In the genomic region with DNA sequence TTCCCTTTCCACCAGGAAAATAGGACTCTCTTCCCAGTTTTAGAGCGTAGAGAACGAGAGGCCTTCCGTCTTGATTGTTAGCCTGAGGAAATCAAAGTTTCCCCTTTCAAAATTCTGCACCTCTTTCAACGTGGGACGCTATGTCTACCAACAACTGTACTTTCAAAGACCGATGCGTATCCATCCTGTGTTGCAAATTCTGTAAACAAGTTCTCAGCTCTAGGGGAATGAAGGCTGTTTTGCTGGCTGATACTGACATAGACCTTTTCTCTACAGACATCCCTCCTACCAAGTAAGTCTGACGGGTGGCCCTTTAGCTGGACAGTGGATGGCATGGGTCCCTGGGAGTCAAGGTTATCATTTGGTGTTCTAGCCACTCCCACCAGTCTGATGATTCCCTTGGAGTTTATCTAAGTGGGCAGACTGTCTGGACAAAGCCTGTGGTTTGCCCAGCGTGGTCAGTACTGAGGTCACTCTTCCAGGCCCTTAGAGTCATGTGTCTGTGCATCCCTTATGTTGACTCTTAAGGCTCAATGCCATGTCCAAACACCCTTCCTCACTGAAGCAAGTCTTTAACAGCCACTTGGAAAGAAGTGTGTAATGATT, we compare ENCODE assay signal across 7 mouse cellular contexts. TPM values are rescaled to one million over a fixed set of nuclear protein-coding genes. Genes with fewer than 3 reads are reported as not detected.
A peak's percentile ranks its signal among the peaks of the same experiment; 100 is the strongest.
DNase-seq lines count a peak whose midpoint lies in the region; ATAC-seq and TF ChIP-seq lines count a peak whose summit lies in the region.

No protein-coding gene starts in this region.

- no peak for ATAC-seq in embryonic facial prominence, embryonic 12.5 days (ENCODE audit: insufficient number of reproducible peaks, insufficient read depth, low FRiP score, low TSS enrichment)
- ATAC-seq in neural tube, embryonic 12.5 days (ENCODE audit: low FRiP score, low read depth): no peak
- ATAC-seq in monocyte, adult 5-6 weeks (replicated peaks; ENCODE audit: insufficient number of reproducible peaks, low FRiP score, low TSS enrichment, poor library complexity, severe bottlenecking): no peak

- H3K4me1 ChIP-seq in testis, adult 2 months (ENCODE audit: control insufficient read depth, insufficient read depth, low read length): peaks cover 7% of the 10 kb centered on the region
- H3K4me1 ChIP-seq in embryonic facial prominence, embryonic 12.5 days: peaks cover 41% of the 10 kb centered on the region
- H3K4me1 ChIP-seq in limb, embryonic 10.5 days: peaks cover 37% of the 10 kb centered on the region
- peaks cover 35% of the 10 kb centered on the region for H3K4me1 ChIP-seq in neural tube, embryonic 12.5 days

- H3K4me3 ChIP-seq in testis, adult 2 months (ENCODE audit: control insufficient read depth, low read depth, low read length): peak overlapping the region; percentile 94; the same call in 1 of the 2 replicates
- peak overlapping the region; percentile 90 for H3K4me3 ChIP-seq in embryonic facial prominence, embryonic 12.5 days
- peak overlapping the region; percentile 70 for H3K4me3 ChIP-seq in limb, embryonic 10.5 days
- peak overlapping the region; percentile 60 for H3K4me3 ChIP-seq in neural tube, embryonic 12.5 days

- H3K27me3 ChIP-seq in testis, adult 2 months (ENCODE audit: control insufficient read depth, insufficient read depth, low read length): no peaks in the 10 kb centered on the region
- no peaks in the 10 kb centered on the region for H3K27me3 ChIP-seq in embryonic facial prominence, embryonic 12.5 days
- no peaks in the 10 kb centered on the region for H3K27me3 ChIP-seq in limb, embryonic 10.5 days (ENCODE audit: low read depth, poor library complexity, severe bottlenecking)
- no peaks in the 10 kb centered on the region for H3K27me3 ChIP-seq in neural tube, embryonic 12.5 days (replicated peaks)

- H3K9me3 ChIP-seq in embryonic facial prominence, embryonic 12.5 days: no peaks in the 10 kb centered on the region
- no peaks in the 10 kb centered on the region for H3K9me3 ChIP-seq in limb, embryonic 10.5 days (replicated peaks)
- no peaks in the 10 kb centered on the region for H3K9me3 ChIP-seq in neural tube, embryonic 12.5 days

- TF ChIP-seq CTCF in testis, adult 2 months (IDR thresholded peaks at IDR 0.05; ENCODE audit: control insufficient read depth, insufficient read depth, insufficient replicate concordance, low read depth, low read length): no peak

- H3K9ac ChIP-seq in embryonic facial prominence, embryonic 12.5 days: peak overlapping the region; percentile 68
- H3K9ac ChIP-seq in neural tube, embryonic 12.5 days: peak overlapping the region; percentile 53

- TF ChIP-seq POLR2A in testis, adult 2 months (IDR thresholded peaks at IDR 0.05; ENCODE audit: control insufficient read depth, low read depth, low read length): no peak

- WGBS in embryonic facial prominence, embryonic 12.5 days: 1% methylated on average over 9 of the region's 9 CpGs
- 3% methylated on average over 9 of the region's 9 CpGs for WGBS in limb, embryonic 10.5 days
- WGBS in neural tube, embryonic 12.5 days: 3% methylated on average over 9 of the region's 9 CpGs

- H3K36me3 ChIP-seq in testis, adult 2 months (ENCODE audit: control insufficient read depth, insufficient read depth, low read length): no peaks in the 10 kb centered on the region
- no peaks in the 10 kb centered on the region for H3K36me3 ChIP-seq in embryonic facial prominence, embryonic 12.5 days
- no peaks in the 10 kb centered on the region for H3K36me3 ChIP-seq in limb, embryonic 10.5 days
- no peaks in the 10 kb centered on the region for H3K36me3 ChIP-seq in neural tube, embryonic 12.5 days

- H3K27ac ChIP-seq in testis, adult 2 months (ENCODE audit: control insufficient read depth, insufficient read depth, low read depth, low read length): peak overlapping the region; percentile 95
- peak overlapping the region; percentile 94 for H3K27ac ChIP-seq in embryonic facial prominence, embryonic 12.5 days
- H3K27ac ChIP-seq in limb, embryonic 10.5 days: peak overlapping the region; percentile 88
- H3K27ac ChIP-seq in neural tube, embryonic 12.5 days: no peak overlapping the region

- no peak for DNase-seq in testis, postnatal 10 days (ENCODE audit: low spot score)
- DNase-seq in limb, embryonic 10.5 days (ENCODE audit: low spot score): no peak
- no peak for DNase-seq in cerebellum, adult 9-11 months

- peak overlapping the region; percentile 86 for H3K4me2 ChIP-seq in embryonic facial prominence, embryonic 12.5 days (replicated peaks)
- H3K4me2 ChIP-seq in neural tube, embryonic 12.5 days (replicated peaks): peak overlapping the region; percentile 96

RNA-seq across cellular contexts. Expression of gene Fam72a, which starts 1.0 kb away (rescaled TPM):
- polyA plus RNA-seq in testis, adult 2 months (2012; rRNA removed): 1.3 TPM in 2 replicates
- polyA plus RNA-seq in embryonic facial prominence, embryonic 12.5 days (2016; fragmentation: Nextera tagmentation; extraction: Ambion mirVana): 3.4 and 3.8 TPM in 2 replicates
- 4.3 and 4.6 TPM in 2 replicates for polyA plus RNA-seq in limb, embryonic 10.5 days (2016; fragmentation: Nextera tagmentation; extraction: Ambion mirVana)
- 2.4 and 3.4 TPM in 2 replicates for polyA plus RNA-seq in neural tube, embryonic 12.5 days (2016; fragmentation: Nextera tagmentation; extraction: Ambion mirVana)
- total RNA-seq in monocyte, adult 5-6 weeks (2017): 0.48 to 0.87 TPM (median 0.75 TPM) in 3 replicates

RNA-seq across cellular contexts. Expression of gene Srgap2, which starts 1.5 kb away (rescaled TPM):
- 12.4 and 12.6 TPM in 2 replicates for polyA plus RNA-seq in testis, adult 2 months (2012; rRNA removed)
- 15.9 and 18.3 TPM in 2 replicates for polyA plus RNA-seq in embryonic facial prominence, embryonic 12.5 days (2016; fragmentation: Nextera tagmentation; extraction: Ambion mirVana)
- polyA plus RNA-seq in limb, embryonic 10.5 days (2016; fragmentation: Nextera tagmentation; extraction: Ambion mirVana): 16.5 and 17.2 TPM in 2 replicates
- polyA plus RNA-seq in neural tube, embryonic 12.5 days (2016; fragmentation: Nextera tagmentation; extraction: Ambion mirVana): 13.5 and 14.2 TPM in 2 replicates
- 13.8 to 37.1 TPM (median 27.7 TPM) in 3 replicates for total RNA-seq in monocyte, adult 5-6 weeks (2017)
